Mouse (Mus musculus) heart, embryonic 11.5 days (tissue): ENCODE data around the gene Akap13. TPM values are rescaled to one million over a fixed set of nuclear protein-coding genes. Genes with fewer than 3 reads are reported as not detected.

Source experiments
- ATAC-seq: fragments of 200-750 bp; cut with Nextera tagmentation; replicated peaks from 2 replicates; pipeline ENCODE4 v1.8.0; 2017; ENCODE audit warnings: moderate library complexity; ENCODE audit not compliant: insufficient number of reproducible peaks, low FRiP score, low TSS enrichment
- H3K27ac ChIP-seq: fragments of 300-500 bp; sonication (generic); 2 replicates; pipeline ENCODE4 v1.5.1; 2014; ENCODE audit warnings: mild to moderate bottlenecking, low read depth, low read length
- H3K27me3 ChIP-seq: fragments of 300-500 bp; sonication (generic); 2 replicates; pipeline ENCODE4 v1.6.1; 2014; ENCODE audit warnings: mild to moderate bottlenecking, low read length, mixed read lengths; ENCODE audit not compliant: control insufficient read depth, insufficient read depth
- H3K36me3 ChIP-seq: fragments of 300-500 bp; sonication (generic); 2 replicates; pipeline ENCODE4 v1.6.1; 2014; ENCODE audit warnings: mild to moderate bottlenecking, low read length, moderate library complexity, mixed read lengths; ENCODE audit not compliant: control insufficient read depth, insufficient read depth
- H3K4me1 ChIP-seq: fragments of 300-500 bp; sonication (generic); 2 replicates; pipeline ENCODE4 v1.6.1; 2014; ENCODE audit warnings: low read length; ENCODE audit not compliant: control insufficient read depth, insufficient read depth
- H3K4me2 ChIP-seq: fragments of 300-500 bp; sonication (generic); 2 replicates; pipeline ENCODE4 v1.6.1; 2014; ENCODE audit warnings: mild to moderate bottlenecking, moderate library complexity
- H3K4me3 ChIP-seq: fragments of 300-500 bp; sonication (generic); 2 replicates; pipeline ENCODE4 v1.5.1; 2014; ENCODE audit warnings: low read depth, low read length
- H3K9ac ChIP-seq: fragments of 300-500 bp; sonication (generic); 2 replicates; pipeline ENCODE4 v1.6.1; 2014; ENCODE audit warnings: mild to moderate bottlenecking, low read depth, low read length, moderate library complexity
- H3K9me3 ChIP-seq: fragments of 300-500 bp; sonication (generic); replicated peaks from 2 replicates; pipeline ENCODE4 v1.6.1; 2016; ENCODE audit warnings: low read length; ENCODE audit not compliant: control insufficient read depth
- WGBS: fragments of 180-500 bp; shearing (Covaris S2); extraction: QIAGEN DNeasy Blood & Tissue Kit; methylation state at CpG from one replicate; pipeline ENCODE4 v1.1.7; 2014; ENCODE audit not compliant: insufficient replicate concordance; 5-methylcytosine and 5-hydroxymethylcytosine counted together
- polyA plus RNA-seq: library from polyadenylated mRNA; unstranded; fragments of >200 nt; fragmentation: Nextera tagmentation; extraction: Ambion mirVana; gene quantifications from 2 replicates; pipeline ENCODE4 v1.2.1, GENCODE M21; 2014

The Akap13 gene
- polyA plus RNA-seq, 1 experiment from 2014 or later: 68.1 TPM

DNA sequence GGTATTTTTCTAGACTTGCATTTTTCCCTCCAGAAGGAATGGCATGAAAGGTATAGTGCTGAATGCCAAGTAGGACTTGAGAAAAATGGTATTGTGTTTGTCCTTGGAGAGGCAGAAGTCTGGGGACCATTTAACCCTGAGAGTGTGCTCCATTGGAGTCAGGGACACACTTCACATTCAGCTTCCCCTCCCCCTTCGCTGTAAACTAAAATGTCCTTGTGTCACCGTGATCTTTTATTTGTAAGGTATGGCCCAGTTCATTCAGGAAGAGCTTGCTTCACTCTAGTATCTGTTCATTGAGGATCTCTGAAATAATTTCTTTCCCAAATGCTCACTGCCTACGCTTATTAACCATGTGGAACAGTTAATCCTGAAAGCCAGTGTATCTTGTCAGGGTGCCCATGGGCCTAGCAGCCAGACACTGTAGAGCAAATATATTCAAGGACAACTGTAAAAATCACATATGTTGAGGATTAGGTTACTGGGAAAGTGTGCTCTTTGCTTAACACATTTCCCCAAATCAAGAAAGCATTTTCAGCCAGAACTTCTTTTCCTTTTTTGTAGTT, 165.1 kb downstream of the Akap13 start:
- Histone ChIP-seq H3K27me3 (no peaks in the 10 kb centered on the region), H3K9ac (no peak overlapping the region), H3K27ac (no peak overlapping the region), H3K4me2 (no peak overlapping the region), H3K4me3 (no peak overlapping the region), H3K9me3 (no peaks in the 10 kb centered on the region), H3K36me3 (peaks cover 2% of the 10 kb centered on the region), H3K4me1 (no peaks in the 10 kb centered on the region)
- 86% methylated on average over 3 of the region's 3 CpGs for WGBS
- ATAC-seq: no peak

DNA sequence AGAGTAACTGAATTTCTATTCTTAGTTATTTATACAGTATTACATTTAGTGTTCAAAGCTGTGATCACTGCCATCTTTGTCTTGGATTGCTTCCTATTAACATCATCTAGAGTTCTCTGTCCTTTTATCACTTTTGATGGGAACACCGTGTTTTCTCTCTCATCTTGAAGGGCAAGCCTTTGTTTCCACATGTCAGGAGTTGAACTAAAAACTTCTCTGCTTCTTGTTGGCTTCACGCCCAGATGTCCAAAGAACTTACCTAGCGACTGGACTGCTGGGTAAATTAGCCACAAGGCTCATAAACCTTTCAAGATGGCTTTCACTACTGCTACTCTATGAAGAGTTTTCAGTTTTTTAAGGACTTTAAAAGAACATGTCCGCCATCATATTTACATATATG, 165.6 kb downstream of the Akap13 start:
- no peak overlapping the region for H3K4me2 ChIP-seq
- H3K27me3 ChIP-seq: no peaks in the 10 kb centered on the region
- 79% methylated on average over 4 of the region's 4 CpGs for WGBS
- H3K4me3 ChIP-seq: no peak overlapping the region
- H3K36me3 ChIP-seq: peaks cover 2% of the 10 kb centered on the region; the same call in 1 of the 2 replicates
- no peaks in the 10 kb centered on the region for H3K9me3 ChIP-seq
- H3K27ac ChIP-seq: no peak overlapping the region
- no peak for ATAC-seq
- H3K9ac ChIP-seq: no peak overlapping the region
- H3K4me1 ChIP-seq: no peaks in the 10 kb centered on the region

DNA sequence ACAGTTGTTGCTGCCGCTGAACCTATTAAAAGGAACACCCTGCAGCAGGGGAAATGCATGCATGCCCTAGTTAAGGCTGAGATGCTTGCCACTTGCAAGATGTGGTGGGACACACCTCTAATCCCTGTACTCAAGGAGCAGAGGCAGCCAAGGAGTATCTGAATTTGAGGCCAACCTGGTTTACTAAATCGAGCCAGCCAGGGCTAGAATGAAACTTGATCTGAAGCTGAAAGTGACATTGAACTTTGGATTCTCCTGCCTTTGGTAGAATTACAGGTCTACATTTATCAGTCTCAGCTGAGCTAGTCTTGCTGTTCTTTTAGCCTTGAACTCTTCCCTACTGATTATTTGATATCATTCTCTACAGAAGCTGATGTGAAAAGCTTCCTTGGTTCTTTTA, 172.5 kb downstream of the Akap13 start:
- Histone ChIP-seq H3K36me3 (peaks cover 4% of the 10 kb centered on the region; the same call in 1 of the 2 replicates), H3K9me3 (no peaks in the 10 kb centered on the region), H3K27me3 (no peaks in the 10 kb centered on the region), H3K9ac (no peak overlapping the region), H3K4me2 (no peak overlapping the region), H3K27ac (no peak overlapping the region), H3K4me3 (no peak overlapping the region), H3K4me1 (no peaks in the 10 kb centered on the region; the same call in 1 of the 2 replicates)
- no peak for ATAC-seq
- whole genome bisulfite sequencing: 67% methylated on average over 2 of the region's 2 CpGs

DNA sequence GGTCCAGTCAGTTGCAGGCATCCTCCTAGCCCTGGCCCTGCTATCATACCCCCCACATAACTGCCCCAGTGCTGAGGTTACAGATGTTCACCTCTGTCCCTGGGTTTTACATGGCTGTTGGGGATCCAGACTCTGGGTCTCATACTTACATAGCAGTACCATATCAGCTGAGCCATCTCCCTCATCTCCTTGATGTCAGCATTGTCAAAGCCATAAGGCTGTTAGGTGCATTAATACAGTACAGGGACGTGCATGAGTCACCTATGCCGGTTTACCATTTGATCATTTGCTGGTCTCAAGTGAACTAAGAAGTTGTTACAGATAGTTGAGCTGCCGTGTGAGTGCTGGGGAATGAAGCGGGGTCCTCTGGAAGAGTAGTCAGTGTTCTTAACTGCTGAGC, 174.3 kb downstream of the Akap13 start:
- 90% methylated on average over 4 of the region's 4 CpGs for WGBS
- Histone ChIP-seq H3K9me3 (no peaks in the 10 kb centered on the region), H3K27me3 (no peaks in the 10 kb centered on the region), H3K4me2 (no peak overlapping the region), H3K27ac (no peak overlapping the region), H3K4me1 (no peaks in the 10 kb centered on the region; the same call in 1 of the 2 replicates), H3K4me3 (no peak overlapping the region), H3K9ac (no peak overlapping the region), H3K36me3 (peaks cover 4% of the 10 kb centered on the region; the same call in 1 of the 2 replicates)
- no peak for ATAC-seq

DNA sequence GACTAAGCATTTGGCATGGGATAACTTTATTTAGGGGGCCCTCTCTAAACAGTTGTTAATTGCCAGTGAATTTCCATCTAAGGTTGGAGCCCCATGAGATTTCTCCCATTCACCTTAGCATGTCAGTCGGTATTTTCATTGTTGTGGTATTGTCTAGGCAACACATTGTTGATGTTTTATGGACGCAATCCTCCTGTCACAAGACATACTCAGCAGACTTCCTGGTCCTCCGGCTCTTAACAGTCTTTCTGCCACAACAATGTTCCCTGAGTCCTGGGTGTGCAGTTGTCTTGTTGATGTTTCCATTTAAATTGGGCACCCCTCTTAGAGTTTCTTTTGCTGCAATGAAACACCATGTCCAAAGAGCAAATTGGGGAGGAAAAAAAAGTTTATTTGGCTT, 177.6 kb downstream of the Akap13 start:
- H3K4me2 ChIP-seq: no peak overlapping the region
- no peaks in the 10 kb centered on the region; the same call in 1 of the 2 replicates for H3K36me3 ChIP-seq
- no peaks in the 10 kb centered on the region for H3K27me3 ChIP-seq
- 57% methylated on average over 3 of the region's 3 CpGs for WGBS
- no peak overlapping the region for H3K9ac ChIP-seq
- no peaks in the 10 kb centered on the region for H3K9me3 ChIP-seq
- no peak for ATAC-seq
- H3K4me3 ChIP-seq: no peak overlapping the region
- H3K4me1 ChIP-seq: no peaks in the 10 kb centered on the region; the same call in 1 of the 2 replicates
- H3K27ac ChIP-seq: no peak overlapping the region

DNA sequence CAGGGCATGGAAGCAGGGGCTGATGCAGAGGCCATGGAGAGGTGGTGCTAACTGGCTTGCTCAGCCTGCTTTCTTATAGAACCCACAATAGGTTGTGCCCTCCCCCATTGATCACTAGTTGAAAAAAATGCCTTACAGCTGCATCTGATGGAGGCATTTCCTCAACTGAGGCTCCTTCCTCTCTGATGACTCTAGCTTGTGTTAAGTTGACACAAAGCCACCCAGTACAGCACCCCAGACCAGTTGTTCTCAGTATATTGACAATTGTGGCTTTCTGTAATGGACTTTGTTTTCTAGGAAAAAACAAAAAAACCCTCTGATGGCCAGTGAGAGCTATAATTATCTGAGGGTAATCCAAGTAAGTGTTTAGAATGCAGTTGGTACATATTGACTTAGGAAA, 178.1 kb downstream of the Akap13 start:
- Histone ChIP-seq H3K9ac (no peak overlapping the region), H3K4me1 (no peaks in the 10 kb centered on the region; the same call in 1 of the 2 replicates), H3K36me3 (no peaks in the 10 kb centered on the region; the same call in 1 of the 2 replicates), H3K4me3 (no peak overlapping the region), H3K27ac (no peak overlapping the region), H3K27me3 (no peaks in the 10 kb centered on the region), H3K9me3 (no peaks in the 10 kb centered on the region), H3K4me2 (no peak overlapping the region)
- no peak for ATAC-seq

DNA sequence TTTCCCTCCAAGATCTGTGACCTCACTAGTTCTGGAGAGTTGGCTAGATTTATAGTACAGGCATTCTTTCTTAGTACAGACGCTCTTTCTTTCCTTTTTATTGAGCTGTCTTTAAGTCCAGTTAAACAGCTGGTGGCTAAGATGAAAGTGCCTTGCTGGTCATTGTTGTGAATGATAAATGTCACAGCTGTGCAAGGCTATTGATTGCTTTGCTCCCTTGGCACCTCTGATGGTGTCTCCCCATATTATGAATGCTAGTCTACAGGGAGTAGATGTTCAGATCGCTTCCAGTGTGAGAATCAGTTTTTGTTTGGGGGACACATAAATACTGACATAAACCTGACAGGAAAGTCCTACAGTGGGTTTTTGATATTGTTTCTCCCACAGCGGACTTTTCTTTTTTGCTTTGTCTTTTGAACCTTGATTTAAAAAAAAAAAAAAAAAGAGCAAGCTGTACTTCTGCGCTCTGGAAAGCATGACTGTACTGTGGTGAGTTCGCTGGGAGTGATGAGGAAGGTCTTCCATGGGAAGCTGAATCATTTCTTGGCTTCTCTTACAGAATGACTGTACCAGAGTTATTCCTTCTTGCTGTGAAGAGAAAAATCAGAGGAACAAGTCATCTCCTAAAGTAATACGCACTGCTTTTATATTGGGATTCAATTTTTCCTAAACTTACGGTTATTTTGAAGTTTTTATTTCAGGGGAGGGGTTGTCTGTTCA, 178.6 kb downstream of the Akap13 start:
- Histone ChIP-seq H3K27me3 (no peaks in the 10 kb centered on the region), H3K4me3 (no peak overlapping the region), H3K4me2 (no peak overlapping the region), H3K4me1 (no peaks in the 10 kb centered on the region; the same call in 1 of the 2 replicates), H3K9me3 (no peaks in the 10 kb centered on the region), H3K9ac (no peak overlapping the region), H3K36me3 (no peaks in the 10 kb centered on the region; the same call in 1 of the 2 replicates), H3K27ac (no peak overlapping the region)
- ATAC-seq: no peak
- 83% methylated on average over 7 of the region's 7 CpGs for WGBS

DNA sequence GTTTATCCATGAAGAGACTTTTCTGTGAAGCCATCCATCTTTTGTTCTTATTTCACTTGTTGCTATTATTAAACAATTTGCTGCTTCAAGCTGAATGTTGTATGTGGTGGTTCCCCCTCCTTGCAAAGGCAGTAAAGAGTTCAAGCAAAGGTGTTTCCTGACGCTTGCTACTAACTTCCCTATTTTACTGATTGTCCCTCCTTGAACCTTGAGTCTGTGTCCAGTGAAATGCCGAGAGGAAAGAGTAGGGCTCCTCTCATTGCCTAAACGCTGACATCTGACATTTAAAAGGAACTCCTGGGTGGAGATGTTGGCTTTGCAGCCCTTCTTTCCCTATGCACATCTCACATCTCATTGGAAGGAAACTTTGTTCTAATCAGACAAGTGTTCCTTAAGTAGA, 183.4 kb downstream of the Akap13 start:
- Histone ChIP-seq H3K27me3 (no peaks in the 10 kb centered on the region), H3K36me3 (no peaks in the 10 kb centered on the region), H3K9ac (no peak overlapping the region), H3K4me1 (peaks cover 22% of the 10 kb centered on the region), H3K4me2 (no peak overlapping the region), H3K27ac (no peak overlapping the region), H3K9me3 (no peaks in the 10 kb centered on the region), H3K4me3 (no peak overlapping the region)
- ATAC-seq: no peak
- WGBS: 44% methylated on average over 3 of the region's 3 CpGs

DNA sequence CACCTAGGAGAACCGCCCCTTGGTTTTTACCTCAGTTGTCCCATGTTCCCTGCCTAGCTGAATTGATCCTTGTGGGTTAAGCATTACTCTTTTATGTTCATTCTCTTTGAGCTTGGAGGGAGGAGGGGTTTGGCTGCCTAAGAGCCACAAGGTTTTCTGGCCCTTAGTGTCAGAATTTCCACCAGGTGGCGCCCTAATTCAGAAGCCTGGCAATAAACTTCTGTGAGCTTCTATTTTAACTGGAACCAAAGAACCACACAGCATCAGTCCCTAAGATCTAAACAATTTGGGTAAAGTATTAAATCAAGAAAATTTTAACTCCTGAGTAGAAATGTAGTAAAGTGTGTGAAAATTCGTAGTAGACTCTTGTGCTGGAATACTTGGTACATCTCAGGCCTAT, 184.2 kb downstream of the Akap13 start:
- Histone ChIP-seq H3K4me2 (no peak overlapping the region), H3K4me1 (peaks cover 24% of the 10 kb centered on the region), H3K36me3 (no peaks in the 10 kb centered on the region), H3K9ac (no peak overlapping the region), H3K27ac (no peak overlapping the region), H3K9me3 (no peaks in the 10 kb centered on the region), H3K27me3 (no peaks in the 10 kb centered on the region), H3K4me3 (no peak overlapping the region)
- 27% methylated on average over 3 of the region's 3 CpGs for WGBS
- ATAC-seq: no peak
